Comparison of ENCODE assay signal across 25 mouse cellular contexts in genomic region chr14:76917139-76917929, GRCm38 (mm10).
A peak's percentile ranks its signal among the peaks of the same experiment; 100 is the strongest.
DNase-seq lines count a peak whose midpoint lies in the region; ATAC-seq and TF ChIP-seq lines count a peak whose summit lies in the region.
"Had no signal": no experiment of that assay in that cellular context is flagged by ENCODE, and none has a peak within 500 bp of the region (broad histone marks: within the 10 kb centered on the region; RNA-seq: fewer than 3 reads in every experiment).

No protein-coding gene starts in this region.

- peak in 1 of 2 experiments; percentile 17 for DNase-seq in layer of hippocampus, adult 2 months (ENCODE audit: low spot score in 2 of 2)
- no peak for DNase-seq in layer of hippocampus, postnatal 10 days (ENCODE audit: low spot score in 2 of 2)
- peak; percentile 37 to 53 for DNase-seq in right cerebral cortex, adult 2 months (ENCODE audit: low spot score in 2 of 2)
- no peak for DNase-seq in right cerebral cortex, postnatal 14 days
- peak; percentile 46 for DNase-seq in fibroblast of lung, adult 2 months (ENCODE audit: low read depth)
- DNase-seq in right cerebral cortex, postnatal 36 days (ENCODE audit: low spot score in 2 of 2), result peak; percentile 14 to 18
- DNase-seq in hindbrain, postnatal 0 days (ENCODE audit: low spot score), result no peak
- DNase-seq: adrenal gland, adult 8-10 months; cerebellum, adult 2 months; cerebellum, postnatal 36 days; gastrocnemius, adult 2 months; kidney, adult 8-10 months; kidney, postnatal 10 days; liver, postnatal 0 days; thymus, adult 18-20 months had no signal

- no peak for TF ChIP-seq CTCF in layer of hippocampus, adult 2 months (conservative IDR thresholded peaks at IDR 0.05)
- no peak for TF ChIP-seq CTCF in hindbrain, postnatal 0 days (IDR thresholded peaks at IDR 0.05; ENCODE audit: low read depth)

- no peaks in the 10 kb centered on the region for H3K36me3 ChIP-seq in hindbrain, postnatal 0 days (ENCODE audit: insufficient read depth, low read length)
- H3K36me3 ChIP-seq: heart, embryonic 10.5 days; hindbrain, embryonic 15.5 days; intestine, embryonic 15.5 days; midbrain, embryonic 10.5 days; neural tube, embryonic 13.5 days had no signal

- H3K4me3 ChIP-seq in layer of hippocampus, adult 2 months, result no peak overlapping the region
- no peak overlapping the region for H3K4me3 ChIP-seq in hindbrain, postnatal 0 days (ENCODE audit: low read length)
- H3K4me3 ChIP-seq: gastrocnemius, adult 2 months; heart, embryonic 10.5 days; hindbrain, embryonic 15.5 days; intestine, embryonic 15.5 days; midbrain, embryonic 10.5 days; myocyte; neural tube, embryonic 13.5 days had no signal

- H3K9ac ChIP-seq in hindbrain, postnatal 0 days (replicated peaks; ENCODE audit: low read length), result no peak overlapping the region
- H3K9ac ChIP-seq: hindbrain, embryonic 15.5 days; intestine, embryonic 15.5 days; liver, postnatal 0 days; neural tube, embryonic 13.5 days had no signal

- H3K4me2 ChIP-seq in hindbrain, postnatal 0 days (ENCODE audit: low read depth, low read length), result no peak overlapping the region
- H3K4me2 ChIP-seq: hindbrain, embryonic 15.5 days; intestine, embryonic 15.5 days; neural tube, embryonic 13.5 days had no signal

- no peaks in the 10 kb centered on the region for H3K9me3 ChIP-seq in hindbrain, postnatal 0 days (ENCODE audit: low read length)
- H3K9me3 ChIP-seq: heart, embryonic 10.5 days; hindbrain, embryonic 15.5 days; intestine, embryonic 15.5 days; midbrain, embryonic 10.5 days; neural tube, embryonic 13.5 days had no signal

- WGBS in hindbrain, postnatal 0 days, result 81% methylated on average over 10 of the region's 10 CpGs

- ATAC-seq in hindbrain, postnatal 0 days, result no peak
- ATAC-seq: activated CD4-positive, CD25-positive, alpha-beta regulatory T cell, adult 4 months; forebrain, embryonic 16.5 days; intestine, embryonic 15.5 days; liver, postnatal 0 days; lung, postnatal 0 days; midbrain, embryonic 16.5 days had no signal

- no peaks in the 10 kb centered on the region for H3K4me1 ChIP-seq in hindbrain, postnatal 0 days (ENCODE audit: insufficient read depth, low read length)
- H3K4me1 ChIP-seq: hindbrain, embryonic 15.5 days had no signal

- H3K27ac ChIP-seq in layer of hippocampus, adult 2 months, result peak overlapping the region; percentile 76
- H3K27ac ChIP-seq in hindbrain, postnatal 0 days, result no peak overlapping the region
- H3K27ac ChIP-seq: gastrocnemius, adult 2 months; heart, embryonic 10.5 days; hindbrain, embryonic 15.5 days; intestine, embryonic 15.5 days; midbrain, embryonic 10.5 days; neural tube, embryonic 13.5 days had no signal

- no peaks in the 10 kb centered on the region for H3K27me3 ChIP-seq in hindbrain, postnatal 0 days (ENCODE audit: insufficient read depth, low read length)
- H3K27me3 ChIP-seq: hindbrain, embryonic 15.5 days; intestine, embryonic 15.5 days; neural tube, embryonic 13.5 days had no signal

Comparison
In these comparisons a context has a peak if more than half of its experiments do, and no peak if none do; other contexts are left out.
1. DNase-seq: peak in right cerebral cortex, adult 2 months (2 of 2), fibroblast of lung, adult 2 months (single experiment) and right cerebral cortex, postnatal 36 days (2 of 2); none in layer of hippocampus, postnatal 10 days (0 of 2), right cerebral cortex, postnatal 14 days (single experiment) and hindbrain, postnatal 0 days (single experiment).